Mouse (Mus musculus) lung, adult 2 months (tissue): ENCODE measurements around the gene Vmn1r148.
"Not testable (repeated sequence)": the region's sequence is repeated elsewhere in the genome, so short reads cannot be mapped to it uniquely, and the experiment has no call there.

Experiments used
- CTCF ChIP-seq: fragments of 200-500 bp; IDR thresholded peaks from 2 replicates; pipeline ENCODE4 v1.5.1; 2011; ENCODE audit warnings: mild to moderate bottlenecking, low read length, control low read depth; ENCODE audit not compliant: insufficient read depth
- POLR2A ChIP-seq: fragments of 200-500 bp; IDR thresholded peaks from 2 replicates; pipeline ENCODE4 v1.6.1; 2011; ENCODE audit warnings: low read depth, mild to moderate bottlenecking, control low read depth, low read length, borderline replicate concordance; ENCODE audit errors: extremely low read depth

- TF ChIP-seq CTCF, POLR2A: not testable (repeated sequence)
Measured at GRCm38 (mm10) chr7:22463975-22464374, 50.6 kb downstream of the Vmn1r148 start, which contains the start of gene Gm10665.
